Mouse (Mus musculus) lung, embryonic 15.5 days (tissue): ENCODE data around the gene Hspa14. TPM values are rescaled to one million over a fixed set of nuclear protein-coding genes. Genes with fewer than 3 reads are reported as not detected.

ENCODE experiments used
- ATAC-seq: fragments of 200-750 bp; cut with Nextera tagmentation; 2 replicates; pipeline ENCODE4 v1.8.0; 2017; ENCODE audit warnings: moderate number of reproducible peaks, borderline replicate concordance; ENCODE audit not compliant: low FRiP score, low TSS enrichment; ENCODE audit errors: extremely low read depth
- H3K27ac ChIP-seq: fragments of 300-500 bp; sonication (generic); 2 replicates; pipeline ENCODE4 v1.5.1; 2015; ENCODE audit warnings: moderate library complexity, mild to moderate bottlenecking, inconsistent platforms
- H3K27me3 ChIP-seq: fragments of 300-500 bp; sonication (generic); 2 replicates; pipeline ENCODE4 v1.6.1; 2015; ENCODE audit warnings: inconsistent platforms
- H3K36me3 ChIP-seq: fragments of 300-500 bp; sonication (generic); 2 replicates; pipeline ENCODE4 v1.6.1; 2015; ENCODE audit warnings: inconsistent platforms
- H3K4me1 ChIP-seq: fragments of 300-500 bp; sonication (generic); 2 replicates; pipeline ENCODE4 v1.6.1; 2015; ENCODE audit warnings: inconsistent platforms
- H3K4me2 ChIP-seq: fragments of 300-500 bp; sonication (generic); 2 replicates; pipeline ENCODE4 v1.6.1; 2015; ENCODE audit warnings: inconsistent platforms, mild to moderate bottlenecking, moderate library complexity
- H3K4me3 ChIP-seq: fragments of 300-500 bp; sonication (generic); 2 replicates; pipeline ENCODE4 v1.5.1; 2015; ENCODE audit warnings: mild to moderate bottlenecking, inconsistent platforms
- H3K9ac ChIP-seq: fragments of 300-500 bp; sonication (generic); 2 replicates; pipeline ENCODE4 v1.6.1; 2015; ENCODE audit warnings: inconsistent platforms
- H3K9me3 ChIP-seq: fragments of 300-500 bp; sonication (generic); 2 replicates; pipeline ENCODE4 v1.6.1; 2016; ENCODE audit warnings: inconsistent platforms
- WGBS: fragments of 180-500 bp; shearing (Covaris S2); methylation state at CpG from one replicate; pipeline ENCODE4 v1.1.7; 2015; 5-methylcytosine and 5-hydroxymethylcytosine counted together
- polyA plus RNA-seq: library from polyadenylated mRNA; unstranded; fragments of >200 nt; fragmentation: Nextera tagmentation; extraction: Ambion mirVana; gene quantifications from 2 replicates; pipeline ENCODE4 v1.2.1, GENCODE M21; 2015

The Hspa14 gene
- polyA plus RNA-seq, 1 experiment from 2014 or later: 119 TPM

- ATAC-seq: no peak
- Histone ChIP-seq H3K4me3 (no peak overlapping the region), H3K27ac (no peak overlapping the region), H3K27me3 (no peaks in the 10 kb centered on the region), H3K9me3 (no peaks in the 10 kb centered on the region), H3K4me2 (no peak overlapping the region), H3K36me3 (no peaks in the 10 kb centered on the region), H3K9ac (no peak overlapping the region), H3K4me1 (peaks cover 6% of the 10 kb centered on the region; the same call in 1 of the 2 replicates)
- WGBS: 80% methylated on average over 3 of the region's 3 CpGs
Measured at GRCm38 (mm10) chr2:3480239-3480638, 32.4 kb downstream of the Hspa14 start.

- 54% methylated on average over 3 of the region's 3 CpGs for WGBS
- Histone ChIP-seq H3K9me3 (no peaks in the 10 kb centered on the region), H3K4me2 (peak overlapping the region; percentile 76), H3K4me3 (peak overlapping the region; percentile 94; the same call in 1 of the 2 replicates), H3K27me3 (no peaks in the 10 kb centered on the region), H3K36me3 (no peaks in the 10 kb centered on the region), H3K9ac (no peak overlapping the region), H3K4me1 (peaks cover 13% of the 10 kb centered on the region), H3K27ac (no peak overlapping the region)
- no peak for ATAC-seq
Measured at GRCm38 (mm10) chr2:3475746-3476251, 36.8 kb downstream of the Hspa14 start.

- Histone ChIP-seq H3K4me3 (peak within 1 kb of the TSS; percentile 94), H3K4me1 (peaks cover 13% of the 10 kb centered on the region), H3K36me3 (0 out of 2 replicates have a peak, but pooled peaks cover 3% of the 10 kb centered on the region), H3K4me2 (peak within 1 kb of the TSS; percentile 76), H3K9me3 (no peaks in the 10 kb centered on the region), H3K9ac (peak within 1 kb of the TSS; percentile 89), H3K27ac (peak within 1 kb of the TSS; percentile 96), H3K27me3 (no peaks in the 10 kb centered on the region)
- under 1% methylated on average over 41 of the region's 42 CpGs for WGBS
- peak; percentile 99 for ATAC-seq
Measured at GRCm38 (mm10) chr2:3474861-3475283, 37.7 kb downstream of the Hspa14 start, which contains the start of gene Suv39h2. Suv39h2 (minus strand) TSS chr2:3475031.

GRCm38 (mm10) chr2:3474361-3474805 is 38.2 kb downstream of the Hspa14 start:
- H3K36me3 ChIP-seq: 0 out of 2 replicates have a peak, but pooled peaks cover 3% of the 10 kb centered on the region
- H3K4me3 ChIP-seq: peak overlapping the region; percentile 94
- peak overlapping the region; percentile 89 for H3K9ac ChIP-seq
- peak overlapping the region; percentile 76 for H3K4me2 ChIP-seq
- WGBS: under 1% methylated on average over 46 of the region's 46 CpGs
- no peaks in the 10 kb centered on the region for H3K27me3 ChIP-seq
- H3K27ac ChIP-seq: peak overlapping the region; percentile 96
- peaks cover 13% of the 10 kb centered on the region for H3K4me1 ChIP-seq
- no peaks in the 10 kb centered on the region for H3K9me3 ChIP-seq
- peak; percentile 71 for ATAC-seq

GRCm38 (mm10) chr2:3473891-3474290 is 38.7 kb downstream of the Hspa14 start:
- peak overlapping the region; percentile 76 for H3K4me2 ChIP-seq
- no peaks in the 10 kb centered on the region for H3K9me3 ChIP-seq
- WGBS: 0% methylated on average over 12 of the region's 12 CpGs
- H3K4me3 ChIP-seq: peak overlapping the region; percentile 94
- H3K27me3 ChIP-seq: no peaks in the 10 kb centered on the region
- peak overlapping the region; percentile 89 for H3K9ac ChIP-seq
- H3K27ac ChIP-seq: peak overlapping the region; percentile 96
- ATAC-seq: no peak
- peaks cover 13% of the 10 kb centered on the region for H3K4me1 ChIP-seq
- 0 out of 2 replicates have a peak, but pooled peaks cover 3% of the 10 kb centered on the region for H3K36me3 ChIP-seq

GRCm38 (mm10) chr2:3456590-3456989 is 56.0 kb downstream of the Hspa14 start:
- Histone ChIP-seq H3K27me3 (no peaks in the 10 kb centered on the region), H3K9ac (no peak overlapping the region), H3K4me2 (no peak overlapping the region), H3K4me1 (no peaks in the 10 kb centered on the region), H3K27ac (no peak overlapping the region), H3K4me3 (no peak overlapping the region), H3K36me3 (peaks cover 29% of the 10 kb centered on the region), H3K9me3 (no peaks in the 10 kb centered on the region)
- no peak for ATAC-seq
- 84% methylated on average over 4 of the region's 4 CpGs for WGBS

- Histone ChIP-seq H3K4me2 (no peak overlapping the region), H3K36me3 (peaks cover 18% of the 10 kb centered on the region), H3K27me3 (no peaks in the 10 kb centered on the region), H3K9ac (no peak overlapping the region), H3K27ac (no peak overlapping the region), H3K4me1 (no peaks in the 10 kb centered on the region), H3K9me3 (no peaks in the 10 kb centered on the region), H3K4me3 (no peak overlapping the region)
- 80% methylated on average over 3 of the region's 3 CpGs for WGBS
- ATAC-seq: no peak
Measured at GRCm38 (mm10) chr2:3453096-3453495, 59.5 kb downstream of the Hspa14 start.

GRCm38 (mm10) chr2:3449431-3449830 is 63.2 kb downstream of the Hspa14 start:
- Histone ChIP-seq H3K4me3 (no peak overlapping the region), H3K9ac (no peak overlapping the region), H3K4me1 (no peaks in the 10 kb centered on the region), H3K27me3 (no peaks in the 10 kb centered on the region), H3K9me3 (no peaks in the 10 kb centered on the region), H3K4me2 (no peak overlapping the region), H3K36me3 (peaks cover 13% of the 10 kb centered on the region), H3K27ac (no peak overlapping the region)
- WGBS: 67% methylated on average over 2 of the region's 2 CpGs
- no peak for ATAC-seq

GRCm38 (mm10) chr2:3445984-3446383 is 66.6 kb downstream of the Hspa14 start:
- no peak overlapping the region for H3K9ac ChIP-seq
- no peaks in the 10 kb centered on the region for H3K9me3 ChIP-seq
- 71% methylated on average over 4 of the region's 4 CpGs for WGBS
- no peaks in the 10 kb centered on the region for H3K27me3 ChIP-seq
- no peaks in the 10 kb centered on the region for H3K36me3 ChIP-seq
- no peak overlapping the region for H3K4me2 ChIP-seq
- no peak for ATAC-seq
- H3K4me3 ChIP-seq: no peak overlapping the region
- no peaks in the 10 kb centered on the region for H3K4me1 ChIP-seq
- no peak overlapping the region for H3K27ac ChIP-seq

GRCm38 (mm10) chr2:3444206-3444605 is 68.4 kb downstream of the Hspa14 start:
- WGBS: 56% methylated on average over 7 of the region's 7 CpGs
- Histone ChIP-seq H3K4me1 (no peaks in the 10 kb centered on the region), H3K4me2 (no peak overlapping the region), H3K36me3 (no peaks in the 10 kb centered on the region), H3K27me3 (no peaks in the 10 kb centered on the region), H3K9ac (no peak overlapping the region), H3K9me3 (no peaks in the 10 kb centered on the region), H3K27ac (no peak overlapping the region), H3K4me3 (no peak overlapping the region)
- ATAC-seq: no peak
